Mouse (Mus musculus) embryonic facial prominence, embryonic 11.5 days (tissue): Measurements from ENCODE around the gene Cmtm6. TPM values are rescaled to one million over a fixed set of nuclear protein-coding genes. Genes with fewer than 3 reads are reported as not detected.

Source experiments
- ATAC-seq: fragments of 200-750 bp; cut with Nextera tagmentation; replicated peaks from 2 replicates; pipeline ENCODE4 v1.8.0; 2017; ENCODE audit warnings: low read depth; ENCODE audit not compliant: insufficient number of reproducible peaks, low FRiP score, low TSS enrichment
- DNase-seq: peaks from one replicate; pipeline ENCODE4 v3.0.0-alpha.2; 2015; ENCODE audit warnings: low spot score
- H3K27ac ChIP-seq: fragments of 300-500 bp; sonication (generic); replicated peaks from 2 replicates; pipeline ENCODE4 v1.5.1; 2014; ENCODE audit warnings: mild to moderate bottlenecking, low read depth, low read length, control low read depth
- H3K27me3 ChIP-seq: fragments of 300-500 bp; sonication (generic); 2 replicates; pipeline ENCODE4 v1.6.1; 2014; ENCODE audit warnings: mild to moderate bottlenecking, low read length, moderate library complexity, mixed read lengths; ENCODE audit not compliant: control insufficient read depth, insufficient read depth
- H3K36me3 ChIP-seq: fragments of 300-500 bp; sonication (generic); replicated peaks from 2 replicates; pipeline ENCODE4 v1.6.1; 2014; ENCODE audit warnings: low read depth, mild to moderate bottlenecking, low read length, moderate library complexity, mixed read lengths; ENCODE audit not compliant: control insufficient read depth, insufficient read depth
- H3K4me1 ChIP-seq: fragments of 300-500 bp; sonication (generic); 2 replicates; pipeline ENCODE4 v1.6.1; 2014; ENCODE audit warnings: low read length, mixed read lengths; ENCODE audit not compliant: control insufficient read depth, insufficient read depth
- H3K4me2 ChIP-seq: fragments of 300-500 bp; sonication (generic); 2 replicates; pipeline ENCODE4 v1.6.1; 2014; ENCODE audit warnings: low read depth, mild to moderate bottlenecking, control low read depth, low read length, moderate library complexity
- H3K4me3 ChIP-seq: fragments of 300-500 bp; sonication (generic); 2 replicates; pipeline ENCODE4 v1.5.1; 2014; ENCODE audit warnings: low read depth, low read length, control low read depth
- H3K9ac ChIP-seq: fragments of 300-500 bp; sonication (generic); replicated peaks from 2 replicates; pipeline ENCODE4 v1.6.1; 2014; ENCODE audit warnings: mild to moderate bottlenecking, control low read depth, low read length
- H3K9me3 ChIP-seq: fragments of 300-500 bp; sonication (generic); replicated peaks from 2 replicates; pipeline ENCODE4 v1.6.1; 2016; ENCODE audit warnings: mild to moderate bottlenecking, low read length, inconsistent platforms, mixed read lengths; ENCODE audit not compliant: control insufficient read depth
- WGBS: fragments of 180-500 bp; shearing (Covaris S2); extraction: QIAGEN DNeasy Blood & Tissue Kit; methylation state at CpG from one replicate; pipeline ENCODE4 v1.1.7; 2014; 5-methylcytosine and 5-hydroxymethylcytosine counted together
- polyA plus RNA-seq: library from polyadenylated mRNA; unstranded; fragments of >200 nt; fragmentation: Nextera tagmentation; extraction: Ambion mirVana; gene quantifications from 2 replicates; pipeline ENCODE4 v1.2.1, GENCODE M21; 2014

The Cmtm6 gene
- polyA plus RNA-seq, 1 experiment from 2014 or later, result 30.0 TPM

DNA sequence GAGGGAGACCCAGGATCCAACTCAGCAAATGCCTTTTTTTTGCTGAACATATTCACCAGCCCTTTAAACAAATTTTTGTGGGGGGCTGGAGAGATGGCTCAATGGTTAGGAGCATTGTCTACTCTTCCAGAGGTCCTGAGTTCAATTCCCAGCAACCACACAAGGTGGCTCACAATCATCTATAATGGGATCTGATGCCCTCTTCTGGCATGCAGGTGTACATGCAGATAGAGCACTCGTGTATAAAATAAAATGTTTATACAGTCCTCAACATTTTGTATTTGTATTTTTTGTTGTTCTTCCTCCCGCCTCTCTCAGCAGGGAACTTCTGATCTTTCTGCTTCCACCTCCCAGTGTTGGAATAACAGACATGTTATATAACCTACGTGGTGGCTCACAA is 20.7 kb downstream of the Cmtm6 start:
- H3K27me3 ChIP-seq, result no peaks in the 10 kb centered on the region
- ATAC-seq (no peak), DNase-seq (no peak)
- H3K9me3 ChIP-seq, result no peaks in the 10 kb centered on the region
- H3K4me3 ChIP-seq, result no peak overlapping the region
- WGBS, result 88% methylated on average over 3 of the region's 3 CpGs
- peaks cover 3% of the 10 kb centered on the region for H3K36me3 ChIP-seq
- no peak overlapping the region for H3K27ac ChIP-seq
- no peaks in the 10 kb centered on the region for H3K4me1 ChIP-seq
- H3K4me2 ChIP-seq, result no peak overlapping the region
- H3K9ac ChIP-seq, result no peak overlapping the region

DNA sequence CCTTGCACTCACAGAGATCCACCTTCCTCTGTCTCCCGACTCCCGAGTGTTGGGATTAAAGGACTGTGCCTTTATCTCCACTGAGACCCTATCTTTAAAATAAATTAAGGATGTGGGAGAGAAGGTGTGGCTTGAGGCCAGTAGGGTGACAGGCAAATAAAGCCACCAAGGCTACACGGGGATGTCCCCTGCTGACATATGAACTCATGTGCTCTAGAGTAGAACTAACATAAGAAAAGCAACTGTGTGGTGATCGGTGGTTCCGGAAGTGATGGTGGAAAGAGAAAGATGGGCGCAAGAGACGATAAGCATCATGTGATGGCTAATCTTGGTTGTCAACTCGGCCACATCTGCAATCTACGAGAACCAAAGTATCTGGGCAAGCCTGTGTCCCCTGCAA is 21.4 kb downstream of the Cmtm6 start:
- ATAC-seq (no peak), DNase-seq (no peak)
- Histone ChIP-seq H3K9ac (no peak overlapping the region), H3K4me2 (no peak overlapping the region), H3K9me3 (no peaks in the 10 kb centered on the region), H3K4me3 (no peak overlapping the region), H3K4me1 (no peaks in the 10 kb centered on the region), H3K27ac (no peak overlapping the region), H3K27me3 (no peaks in the 10 kb centered on the region), H3K36me3 (peaks cover 3% of the 10 kb centered on the region)
- 80% methylated on average over 9 of the region's 9 CpGs for WGBS

DNA sequence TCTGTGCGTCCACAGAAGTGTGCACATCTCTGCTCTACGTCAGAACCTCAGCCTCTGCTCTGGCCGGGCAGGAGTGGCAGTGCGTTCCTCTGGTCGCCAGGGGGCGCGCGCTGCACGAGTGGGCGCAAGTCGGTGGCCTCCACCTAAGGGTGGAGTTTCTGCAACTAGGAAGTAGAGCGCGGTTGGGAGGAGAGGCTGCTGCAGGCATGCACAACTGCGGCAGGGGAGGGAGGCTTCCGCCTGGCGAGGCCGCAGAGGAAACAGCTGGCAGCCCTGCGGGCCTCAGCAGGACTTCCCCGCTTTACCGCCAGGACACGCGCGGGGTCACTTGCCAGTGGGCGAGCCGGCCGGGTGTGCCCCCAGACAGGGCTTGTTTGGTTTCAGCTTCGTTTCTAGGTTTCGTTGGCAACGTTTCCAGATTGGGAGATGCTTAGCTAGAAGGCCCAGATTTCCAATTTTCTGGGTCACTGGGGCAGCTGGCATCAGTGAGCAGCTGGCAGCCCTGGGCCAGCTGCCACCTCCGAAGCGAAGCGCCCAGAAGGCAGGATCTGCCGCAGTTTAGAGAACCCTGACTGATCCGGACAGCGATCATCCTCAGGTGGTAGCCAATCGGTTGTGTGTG is 22.1 kb downstream of the Cmtm6 start:
- H3K9ac ChIP-seq, result peak overlapping the region; percentile 64
- H3K4me2 ChIP-seq, result peak overlapping the region; percentile 76
- no peaks in the 10 kb centered on the region for H3K4me1 ChIP-seq
- ATAC-seq (peak; percentile 85), DNase-seq (peak; percentile 87)
- H3K36me3 ChIP-seq, result no peaks in the 10 kb centered on the region; the same call in 1 of the 2 replicates
- no peaks in the 10 kb centered on the region for H3K9me3 ChIP-seq
- no peak overlapping the region for H3K27ac ChIP-seq
- no peaks in the 10 kb centered on the region for H3K27me3 ChIP-seq
- peak overlapping the region; percentile 46 for H3K4me3 ChIP-seq
- WGBS, result 8% methylated on average over 36 of the region's 36 CpGs

DNA sequence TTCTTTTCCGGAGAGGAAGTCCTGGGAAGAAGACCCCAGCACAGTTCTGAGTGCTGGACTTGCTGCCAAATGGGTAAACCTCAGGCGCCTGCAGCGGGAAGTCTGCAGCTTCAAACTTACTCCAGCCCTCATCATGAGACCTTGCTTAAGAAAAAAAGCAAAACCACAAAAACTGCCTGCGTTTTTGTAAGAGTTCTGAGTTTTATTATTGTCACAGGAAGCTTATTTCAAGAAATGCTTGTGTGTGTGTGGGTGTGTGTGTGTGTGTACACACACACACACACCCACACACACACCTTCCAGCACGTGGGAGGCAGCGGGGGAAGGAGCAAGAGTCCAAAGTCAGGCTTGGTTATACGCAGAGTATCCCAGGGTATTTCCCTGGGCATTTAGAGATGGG is 27.4 kb downstream of the Cmtm6 start:
- Histone ChIP-seq H3K9me3 (no peaks in the 10 kb centered on the region), H3K4me1 (no peaks in the 10 kb centered on the region), H3K4me2 (no peak overlapping the region), H3K27me3 (no peaks in the 10 kb centered on the region), H3K36me3 (no peaks in the 10 kb centered on the region), H3K27ac (no peak overlapping the region), H3K4me3 (no peak overlapping the region), H3K9ac (no peak overlapping the region)
- DNase-seq, result no peak
- ATAC-seq, result no peak
- 79% methylated on average over 7 of the region's 7 CpGs for WGBS

DNA sequence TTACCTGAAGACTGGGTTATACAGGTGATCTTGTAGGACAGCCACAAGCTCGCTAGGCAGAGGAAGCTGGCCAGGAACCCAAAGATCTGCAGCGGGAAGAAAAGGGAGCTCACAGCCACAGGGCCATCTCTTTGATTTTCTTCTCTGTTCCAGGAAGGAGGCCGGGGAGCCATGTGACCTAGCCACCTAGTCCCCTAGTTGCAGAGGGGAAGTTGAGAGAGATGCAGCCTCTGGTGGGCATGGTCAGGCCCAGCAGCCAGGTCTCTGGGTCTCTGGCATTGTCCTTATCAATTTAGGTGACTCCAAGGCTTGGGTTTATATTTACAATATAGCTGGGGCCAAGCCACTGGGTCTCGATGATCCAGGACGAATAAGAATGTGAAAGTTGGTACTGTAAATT is 27.9 kb downstream of the Cmtm6 start:
- no peak overlapping the region for H3K9ac ChIP-seq
- H3K9me3 ChIP-seq, result no peaks in the 10 kb centered on the region
- DNase-seq, result no peak
- no peaks in the 10 kb centered on the region for H3K27me3 ChIP-seq
- no peak for ATAC-seq
- no peaks in the 10 kb centered on the region for H3K36me3 ChIP-seq
- 89% methylated on average over 5 of the region's 5 CpGs for WGBS
- no peak overlapping the region for H3K4me2 ChIP-seq
- H3K4me1 ChIP-seq, result no peaks in the 10 kb centered on the region
- H3K4me3 ChIP-seq, result no peak overlapping the region
- H3K27ac ChIP-seq, result no peak overlapping the region

DNA sequence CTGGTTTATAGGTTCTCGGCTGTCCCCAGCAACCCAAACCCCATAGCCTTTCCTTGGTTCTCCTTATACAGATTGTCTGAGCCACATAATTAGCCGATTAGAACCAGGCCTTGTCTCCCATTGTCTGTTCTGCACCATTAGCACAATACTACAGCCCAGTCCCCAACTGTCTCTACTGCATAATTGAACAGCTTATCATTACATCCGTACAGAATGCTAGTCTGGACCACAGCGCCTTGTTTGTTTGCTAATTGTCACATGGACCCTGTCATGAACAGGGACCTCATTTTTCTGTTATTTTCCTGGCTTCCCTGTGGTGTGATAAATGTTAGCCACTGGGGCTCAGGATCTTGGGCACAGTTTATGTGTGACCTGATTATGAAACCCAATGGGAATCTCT is 29.0 kb downstream of the Cmtm6 start:
- no peak overlapping the region for H3K27ac ChIP-seq
- 82% methylated on average over 4 of the region's 4 CpGs for WGBS
- H3K4me3 ChIP-seq, result no peak overlapping the region
- no peak for DNase-seq
- no peak for ATAC-seq
- no peak overlapping the region for H3K4me2 ChIP-seq
- no peaks in the 10 kb centered on the region for H3K9me3 ChIP-seq
- H3K27me3 ChIP-seq, result no peaks in the 10 kb centered on the region
- no peaks in the 10 kb centered on the region for H3K4me1 ChIP-seq
- no peak overlapping the region for H3K9ac ChIP-seq
- H3K36me3 ChIP-seq, result no peaks in the 10 kb centered on the region

DNA sequence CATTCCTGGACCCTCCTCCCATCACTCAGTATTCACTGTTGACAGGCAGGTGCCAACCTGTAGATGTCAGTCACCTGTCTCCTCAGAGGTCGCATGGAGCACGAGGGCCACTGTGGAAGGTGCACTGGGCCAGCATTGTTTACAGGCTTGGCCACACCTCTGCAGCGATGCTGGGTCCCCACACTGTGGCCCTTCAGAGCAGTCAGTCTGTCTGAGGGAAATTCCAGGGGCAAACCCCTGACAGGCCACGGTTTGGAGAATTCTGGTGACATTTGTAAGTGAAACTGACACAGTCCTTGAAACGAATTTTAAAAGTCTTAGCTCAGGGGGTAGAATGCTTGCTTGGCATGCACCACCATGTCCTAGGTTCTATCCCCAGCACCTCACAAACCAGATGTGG is 29.4 kb downstream of the Cmtm6 start:
- WGBS, result 83% methylated on average over 5 of the region's 5 CpGs
- no peak for DNase-seq
- no peaks in the 10 kb centered on the region for H3K9me3 ChIP-seq
- H3K27me3 ChIP-seq, result no peaks in the 10 kb centered on the region
- no peak overlapping the region for H3K4me2 ChIP-seq
- no peak overlapping the region for H3K4me3 ChIP-seq
- ATAC-seq, result no peak
- H3K9ac ChIP-seq, result no peak overlapping the region
- H3K27ac ChIP-seq, result no peak overlapping the region
- H3K4me1 ChIP-seq, result no peaks in the 10 kb centered on the region
- no peaks in the 10 kb centered on the region for H3K36me3 ChIP-seq

DNA sequence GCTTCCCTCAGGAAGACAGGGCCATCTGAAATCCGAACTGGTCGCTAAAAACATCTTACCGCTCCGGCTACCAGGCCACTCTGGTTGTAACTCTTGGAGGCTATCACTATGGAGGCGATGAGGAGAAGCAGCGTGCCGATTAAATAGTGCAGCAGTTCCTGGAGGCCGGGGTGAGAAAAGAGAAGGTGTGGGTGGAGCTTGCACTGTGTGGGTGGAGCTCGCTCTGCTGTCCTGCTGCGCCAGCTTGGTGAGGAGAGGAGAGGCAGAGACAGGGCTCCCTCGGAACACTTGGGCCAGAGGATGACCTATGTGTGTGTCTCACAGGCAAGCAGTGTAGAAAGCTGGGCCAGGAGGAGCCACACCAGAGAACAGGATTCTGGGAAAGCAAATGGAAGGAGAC is 30.9 kb downstream of the Cmtm6 start:
- H3K9ac ChIP-seq, result no peak overlapping the region
- DNase-seq (no peak), ATAC-seq (no peak)
- H3K4me2 ChIP-seq, result no peak overlapping the region
- H3K4me3 ChIP-seq, result no peak overlapping the region
- 67% methylated on average over 11 of the region's 11 CpGs for WGBS
- no peaks in the 10 kb centered on the region for H3K4me1 ChIP-seq
- no peaks in the 10 kb centered on the region for H3K27me3 ChIP-seq
- no peak overlapping the region for H3K27ac ChIP-seq
- no peaks in the 10 kb centered on the region for H3K36me3 ChIP-seq
- no peaks in the 10 kb centered on the region for H3K9me3 ChIP-seq
